Mouse (Mus musculus) liver, embryonic 16.5 days (tissue): ENCODE data around the gene Spns3. TPM values are rescaled to one million over a fixed set of nuclear protein-coding genes. Genes with fewer than 3 reads are reported as not detected.

Experiments
- ATAC-seq: fragments of 200-750 bp; cut with Nextera tagmentation; 2 replicates; pipeline ENCODE4 v1.8.0; 2017; ENCODE audit warnings: low read depth, mild to moderate bottlenecking, moderate number of reproducible peaks, moderate library complexity
- H3K27ac ChIP-seq: fragments of 300-500 bp; sonication (generic); 2 replicates; pipeline ENCODE4 v1.5.1; 2014; ENCODE audit warnings: mild to moderate bottlenecking, low read length
- H3K27me3 ChIP-seq: fragments of 300-500 bp; sonication (generic); 2 replicates; pipeline ENCODE4 v1.6.1; 2014; ENCODE audit warnings: low read depth, low read length, mixed read lengths; ENCODE audit not compliant: control insufficient read depth, insufficient read depth
- H3K36me3 ChIP-seq: fragments of 300-500 bp; sonication (generic); 2 replicates; pipeline ENCODE4 v1.6.1; 2014; ENCODE audit warnings: mild to moderate bottlenecking; ENCODE audit not compliant: control insufficient read depth, insufficient read depth
- H3K4me1 ChIP-seq: fragments of 300-500 bp; sonication (generic); 2 replicates; pipeline ENCODE4 v1.6.1; 2014; ENCODE audit warnings: low read depth, low read length, mixed read lengths; ENCODE audit not compliant: control insufficient read depth
- H3K4me2 ChIP-seq: fragments of 300-500 bp; sonication (generic); 2 replicates; pipeline ENCODE4 v1.6.1; 2014; ENCODE audit warnings: low read depth, low read length, mixed read lengths
- H3K4me3 ChIP-seq: fragments of 300-500 bp; sonication (generic); 2 replicates; pipeline ENCODE4 v1.5.1; 2014; ENCODE audit warnings: low read depth, mild to moderate bottlenecking, low read length
- H3K9ac ChIP-seq: fragments of 300-500 bp; sonication (generic); 2 replicates; pipeline ENCODE4 v1.6.1; 2014; ENCODE audit warnings: low read depth, low read length
- H3K9me3 ChIP-seq: fragments of 300-500 bp; sonication (generic); replicated peaks from 2 replicates; pipeline ENCODE4 v1.6.1; 2016; ENCODE audit warnings: low read length; ENCODE audit not compliant: control insufficient read depth
- WGBS: fragments of 180-500 bp; shearing (Covaris S2); extraction: QIAGEN DNeasy Blood & Tissue Kit; methylation state at CpG from one replicate; pipeline ENCODE4 v1.1.7; 2014; ENCODE audit not compliant: insufficient replicate concordance; 5-methylcytosine and 5-hydroxymethylcytosine counted together
- polyA plus RNA-seq: library from polyadenylated mRNA; unstranded; fragments of >200 nt; fragmentation: Nextera tagmentation; extraction: Ambion mirVana; gene quantifications from 2 replicates; pipeline ENCODE4 v1.2.1, GENCODE M21; 2015

Gene Spns3
- polyA plus RNA-seq, 1 experiment from 2014 or later = 1.6 TPM

DNA sequence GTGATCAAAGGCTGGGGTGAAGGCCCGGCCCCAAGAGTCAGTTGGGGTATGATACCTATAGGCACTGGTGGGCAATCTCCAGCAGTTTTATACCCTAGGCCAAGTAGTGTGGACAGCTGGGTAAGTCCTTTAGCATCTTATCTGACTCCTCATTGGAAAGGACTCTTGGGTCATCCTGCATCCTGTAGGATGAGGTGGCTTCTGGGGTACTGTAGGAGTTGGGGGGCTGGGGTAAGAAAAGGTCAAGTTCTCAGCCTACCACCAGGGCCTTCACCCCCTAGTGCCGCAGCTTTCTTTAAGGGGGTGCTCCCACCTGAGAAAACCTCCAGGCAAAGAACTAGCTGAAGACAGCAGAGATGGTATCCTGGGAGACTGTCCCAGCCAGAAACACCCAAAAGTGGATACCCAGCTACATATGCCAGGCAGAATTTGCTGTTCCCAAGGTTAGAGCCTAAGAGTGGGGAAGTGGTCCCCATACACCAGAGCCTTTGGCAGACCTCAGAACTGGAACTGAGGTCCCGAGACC lies 98.1 kb downstream of the Spns3 start:
- WGBS = 68% methylated on average over 3 of the region's 3 CpGs
- Histone ChIP-seq H3K36me3 (peaks cover 32% of the 10 kb centered on the region), H3K9me3 (no peaks in the 10 kb centered on the region), H3K4me1 (no peaks in the 10 kb centered on the region; the same call in 1 of the 2 replicates), H3K27me3 (no peaks in the 10 kb centered on the region), H3K4me2 (no peak overlapping the region), H3K9ac (no peak overlapping the region), H3K27ac (no peak overlapping the region), H3K4me3 (no peak overlapping the region)
- no peak for ATAC-seq

DNA sequence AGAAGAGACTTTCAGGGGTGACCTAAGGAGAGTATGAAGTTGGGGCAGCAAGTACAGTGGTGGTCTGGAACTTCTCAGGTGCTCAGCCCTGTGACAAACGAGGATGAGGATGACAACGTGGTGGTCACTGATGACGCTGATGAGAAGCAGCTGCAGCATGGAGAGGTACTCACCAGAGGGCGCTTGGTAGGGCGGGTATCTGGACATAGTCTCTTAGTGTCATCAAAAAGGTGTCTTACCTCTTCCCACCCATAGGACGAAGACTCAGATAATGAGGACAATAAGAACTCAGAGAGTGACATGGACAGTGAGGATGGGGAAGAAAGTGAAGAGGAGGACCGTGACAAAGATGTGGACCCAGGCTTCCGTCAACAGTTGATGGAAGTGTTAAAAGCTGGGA lies 102.8 kb downstream of the Spns3 start:
- H3K9ac ChIP-seq = no peak overlapping the region
- 63% methylated on average over 8 of the region's 8 CpGs for WGBS
- ATAC-seq = no peak
- H3K36me3 ChIP-seq = peaks cover 72% of the 10 kb centered on the region
- peaks cover 3% of the 10 kb centered on the region for H3K4me1 ChIP-seq
- no peaks in the 10 kb centered on the region for H3K27me3 ChIP-seq
- H3K27ac ChIP-seq = no peak overlapping the region
- no peak overlapping the region for H3K4me2 ChIP-seq
- no peaks in the 10 kb centered on the region for H3K9me3 ChIP-seq
- H3K4me3 ChIP-seq = no peak overlapping the region

DNA sequence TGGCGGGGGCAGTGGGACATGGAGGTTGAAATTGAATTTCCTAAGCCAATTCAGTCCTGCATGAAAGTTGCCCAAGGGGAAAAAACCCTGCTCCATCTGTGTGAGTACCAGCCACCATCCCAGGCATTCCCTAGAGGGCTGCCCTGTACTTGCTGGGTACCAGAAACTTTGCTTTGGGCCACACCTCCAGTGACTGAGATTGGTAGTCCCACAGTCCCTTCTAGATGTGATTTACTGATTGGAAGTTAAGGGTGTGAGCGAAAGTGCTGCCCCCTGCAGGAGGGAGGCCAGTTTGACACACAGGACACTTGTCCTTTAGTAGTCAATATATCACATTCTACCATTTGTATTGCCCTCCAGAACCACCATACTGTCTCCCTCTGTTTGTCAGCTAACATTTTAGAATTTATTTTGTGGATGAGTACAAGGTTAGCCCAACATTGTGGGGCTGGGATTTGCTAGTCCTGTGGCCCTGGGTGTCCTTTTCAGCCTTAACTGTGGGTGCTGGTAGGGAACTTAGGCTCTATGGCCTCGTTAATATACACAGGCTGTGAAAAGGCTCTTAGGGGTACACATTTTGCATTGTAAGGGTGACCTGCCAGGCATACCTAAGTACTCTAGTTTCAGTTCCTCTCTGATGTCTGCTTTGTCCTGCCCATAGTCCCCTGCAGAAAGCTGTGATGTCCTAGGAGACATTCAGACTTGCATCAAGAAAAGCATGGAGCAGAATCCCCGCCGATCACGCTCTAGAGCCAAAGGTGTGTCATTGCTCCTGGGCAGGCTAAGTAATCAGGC lies 103.8 kb downstream of the Spns3 start:
- no peaks in the 10 kb centered on the region for H3K27me3 ChIP-seq
- 71% methylated on average over 6 of the region's 6 CpGs for WGBS
- ATAC-seq = no peak
- H3K4me2 ChIP-seq = no peak overlapping the region
- no peak overlapping the region for H3K4me3 ChIP-seq
- no peak overlapping the region for H3K9ac ChIP-seq
- H3K4me1 ChIP-seq = peaks cover 10% of the 10 kb centered on the region
- H3K36me3 ChIP-seq = peaks cover 70% of the 10 kb centered on the region
- H3K27ac ChIP-seq = no peak overlapping the region
- H3K9me3 ChIP-seq = no peaks in the 10 kb centered on the region

Other genes starting within 250 kb of the Spns3 start
- 2.7 and 3.4 TPM in 2 replicates for gene Xaf1, start 248.9 kb downstream of the Spns3 start, polyA plus RNA-seq
- not detected in 2 replicates for gene Fbxo39, start 236.1 kb downstream of the Spns3 start, polyA plus RNA-seq
- gene Tekt1, start 188.1 kb downstream of the Spns3 start, polyA plus RNA-seq = not detected in 2 replicates
- 3.1 and 4.9 TPM in 2 replicates for gene Smtnl2, start 138.8 kb downstream of the Spns3 start, polyA plus RNA-seq
- 0.25 and 0.94 TPM in 2 replicates for gene Ggt6, start 115.0 kb downstream of the Spns3 start, polyA plus RNA-seq
- 62.3 and 68.2 TPM in 2 replicates for gene Mybbp1a, start 109.2 kb downstream of the Spns3 start, polyA plus RNA-seq
- gene Spns2, start 60.6 kb downstream of the Spns3 start, polyA plus RNA-seq = 3.7 and 5.7 TPM in 2 replicates
- 20.9 and 21.8 TPM in 2 replicates for gene Ube2g1, start 56.8 kb upstream of the Spns3 start, polyA plus RNA-seq
- gene Ankfy1, start 139.5 kb upstream of the Spns3 start, polyA plus RNA-seq = 11.1 and 11.3 TPM in 2 replicates
- 4.3 and 4.5 TPM in 2 replicates for gene Cyb5d2, start 245.6 kb upstream of the Spns3 start, polyA plus RNA-seq
- gene Zzef1, start 245.7 kb upstream of the Spns3 start, polyA plus RNA-seq = 3.5 and 4.2 TPM in 2 replicates